Mouse (Mus musculus): ENCODE measurements around the gene Dnah6. TPM values are rescaled to one million over a fixed set of nuclear protein-coding genes. Genes with fewer than 3 reads are reported as not detected.
A peak's percentile ranks its signal among the peaks of the same experiment; 100 is the strongest.

Gene Dnah6
- polyA plus RNA-seq, 1 experiment, result 0.04 TPM

- peak within 1 kb of the TSS; percentile 90 for H3K27ac ChIP-seq (ENCODE audit: insufficient read depth, low read depth, low read length)
- no peaks in the 10 kb centered on the region for H3K36me3 ChIP-seq (ENCODE audit: control insufficient read depth, insufficient read depth, low read length)
- no peak for TF ChIP-seq CTCF (IDR thresholded peaks at IDR 0.05; ENCODE audit: extremely low read depth, insufficient read length, insufficient replicate concordance, low read depth, low read length)
- TF ChIP-seq POLR2A (IDR thresholded peaks at IDR 0.05; ENCODE audit: low read depth, low read length), result peak; percentile 80
- H3K4me1 ChIP-seq (ENCODE audit: control insufficient read depth, insufficient read depth, insufficient read length, low read length), result peaks cover 18% of the 10 kb centered on the region; the same call in 1 of the 2 replicates
- under 1% methylated on average over 58 of the region's 58 CpGs for WGBS
- peak within 1 kb of the TSS; percentile 99 for H3K4me3 ChIP-seq (ENCODE audit: low read depth, low read length)
- H3K27me3 ChIP-seq (ENCODE audit: control insufficient read depth, insufficient read depth, low read length), result no peaks in the 10 kb centered on the region
These were observed 27.0 kb upstream of the Dnah6 start, which contains the start of gene Suclg1 for GRCm38 (mm10) chr6:73248237-73249048. Gene Suclg1 (plus strand): TSS chr6:73248382.

DNA sequence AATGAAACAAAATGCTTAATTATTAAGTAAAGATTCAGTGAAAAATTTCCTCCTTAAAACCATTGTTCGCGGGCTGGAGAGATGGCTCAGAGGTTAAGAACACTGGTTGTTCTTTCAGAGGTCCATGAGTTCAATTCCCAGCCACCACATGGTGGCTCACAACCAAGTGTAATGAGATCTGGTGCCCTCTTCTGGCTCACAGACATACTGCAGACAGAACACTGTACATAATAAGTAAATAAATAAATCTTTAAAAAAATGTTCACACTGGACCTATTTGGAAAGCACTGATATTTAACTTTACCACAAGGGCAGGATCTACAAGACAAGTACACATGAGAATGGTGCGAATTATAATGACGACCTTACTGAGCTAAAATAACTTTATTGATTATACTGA lies 26.0 kb upstream of the Dnah6 start:
- TF ChIP-seq POLR2A (IDR thresholded peaks at IDR 0.05; ENCODE audit: low read depth, low read length) (no peak), CTCF (IDR thresholded peaks at IDR 0.05; ENCODE audit: extremely low read depth, insufficient read length, insufficient replicate concordance, low read depth, low read length) (peak; percentile 37; the same call in 1 of the 2 replicates)
- 46% methylated on average over 4 of the region's 4 CpGs for WGBS
- peaks cover 9% of the 10 kb centered on the region; the same call in 1 of the 2 replicates for H3K4me1 ChIP-seq (ENCODE audit: control insufficient read depth, insufficient read depth, insufficient read length, low read length)
- no peaks in the 10 kb centered on the region for H3K27me3 ChIP-seq (ENCODE audit: control insufficient read depth, insufficient read depth, low read length)
- H3K36me3 ChIP-seq (ENCODE audit: control insufficient read depth, insufficient read depth, low read length), result no peaks in the 10 kb centered on the region
- H3K4me3 ChIP-seq (ENCODE audit: low read depth, low read length), result no peak overlapping the region
- no peak overlapping the region for H3K27ac ChIP-seq (ENCODE audit: insufficient read depth, low read depth, low read length)

DNA sequence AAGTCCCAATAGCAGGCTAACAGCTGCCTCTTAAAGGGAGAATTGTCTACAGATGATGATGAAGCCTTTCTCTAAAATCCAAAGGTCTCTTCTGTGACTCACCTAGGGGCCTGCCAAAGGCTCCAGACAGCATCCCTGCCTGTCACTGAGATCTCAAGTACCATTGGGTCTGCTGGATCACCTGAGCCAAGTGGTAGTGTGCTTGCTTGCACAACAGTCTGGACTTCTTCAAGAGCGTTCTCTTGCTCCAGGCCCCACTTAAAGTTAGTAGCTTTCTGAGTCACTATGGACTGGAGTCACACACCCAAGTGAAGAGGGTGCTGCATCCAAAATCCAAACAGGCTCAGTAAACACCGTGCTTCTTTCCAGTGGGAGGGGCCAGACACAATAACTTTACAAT lies 25.4 kb upstream of the Dnah6 start:
- peaks cover 5% of the 10 kb centered on the region; the same call in 1 of the 2 replicates for H3K4me1 ChIP-seq (ENCODE audit: control insufficient read depth, insufficient read depth, insufficient read length, low read length)
- TF ChIP-seq CTCF (IDR thresholded peaks at IDR 0.05; ENCODE audit: extremely low read depth, insufficient read length, insufficient replicate concordance, low read depth, low read length) (no peak), POLR2A (IDR thresholded peaks at IDR 0.05; ENCODE audit: low read depth, low read length) (no peak)

GRCm38 (mm10) chr6:73235650-73236049 lies 14.2 kb upstream of the Dnah6 start:
- H3K36me3 ChIP-seq (ENCODE audit: control insufficient read depth, insufficient read depth, low read length), result no peaks in the 10 kb centered on the region
- no peak for TF ChIP-seq CTCF (IDR thresholded peaks at IDR 0.05; ENCODE audit: extremely low read depth, insufficient read length, insufficient replicate concordance, low read depth, low read length)
- no peak for TF ChIP-seq POLR2A (IDR thresholded peaks at IDR 0.05; ENCODE audit: low read depth, low read length)
- no peak overlapping the region for H3K27ac ChIP-seq (ENCODE audit: insufficient read depth, low read depth, low read length)
- H3K4me1 ChIP-seq (ENCODE audit: control insufficient read depth, insufficient read depth, insufficient read length, low read length), result peaks cover 4% of the 10 kb centered on the region
- H3K27me3 ChIP-seq (ENCODE audit: control insufficient read depth, insufficient read depth, low read length), result no peaks in the 10 kb centered on the region
- 86% methylated on average over 3 of the region's 3 CpGs for WGBS
- H3K4me3 ChIP-seq (ENCODE audit: low read depth, low read length), result no peak overlapping the region

More for the DNA sequence above, 25.4 kb upstream of the Dnah6 start:
- no peaks in the 10 kb centered on the region for H3K36me3 ChIP-seq (ENCODE audit: control insufficient read depth, insufficient read depth, low read length)
- no peak overlapping the region for H3K4me3 ChIP-seq (ENCODE audit: low read depth, low read length)
- WGBS, result 69% methylated on average over 2 of the region's 2 CpGs
- no peaks in the 10 kb centered on the region for H3K27me3 ChIP-seq (ENCODE audit: control insufficient read depth, insufficient read depth, low read length)
- no peak overlapping the region for H3K27ac ChIP-seq (ENCODE audit: insufficient read depth, low read depth, low read length)

GRCm38 (mm10) chr6:73234302-73234900 lies 12.9 kb upstream of the Dnah6 start:
- Histone ChIP-seq H3K27me3 (ENCODE audit: control insufficient read depth, insufficient read depth, low read length) (no peaks in the 10 kb centered on the region), H3K4me3 (ENCODE audit: low read depth, low read length) (no peak overlapping the region), H3K27ac (ENCODE audit: insufficient read depth, low read depth, low read length) (no peak overlapping the region), H3K36me3 (ENCODE audit: control insufficient read depth, insufficient read depth, low read length) (no peaks in the 10 kb centered on the region), H3K4me1 (ENCODE audit: control insufficient read depth, insufficient read depth, insufficient read length, low read length) (peaks cover 4% of the 10 kb centered on the region)
- WGBS, result 82% methylated on average over 6 of the region's 6 CpGs
- TF ChIP-seq CTCF (IDR thresholded peaks at IDR 0.05; ENCODE audit: extremely low read depth, insufficient read length, insufficient replicate concordance, low read depth, low read length) (no peak), POLR2A (IDR thresholded peaks at IDR 0.05; ENCODE audit: low read depth, low read length) (no peak)

- peaks cover 4% of the 10 kb centered on the region for H3K4me1 ChIP-seq (ENCODE audit: control insufficient read depth, insufficient read depth, insufficient read length, low read length)
- H3K36me3 ChIP-seq (ENCODE audit: control insufficient read depth, insufficient read depth, low read length), result no peaks in the 10 kb centered on the region
- no peak overlapping the region for H3K4me3 ChIP-seq (ENCODE audit: low read depth, low read length)
- H3K27ac ChIP-seq (ENCODE audit: insufficient read depth, low read depth, low read length), result no peak overlapping the region
- TF ChIP-seq CTCF (IDR thresholded peaks at IDR 0.05; ENCODE audit: extremely low read depth, insufficient read length, insufficient replicate concordance, low read depth, low read length), result no peak
- no peak for TF ChIP-seq POLR2A (IDR thresholded peaks at IDR 0.05; ENCODE audit: low read depth, low read length)
- H3K27me3 ChIP-seq (ENCODE audit: control insufficient read depth, insufficient read depth, low read length), result no peaks in the 10 kb centered on the region
- WGBS, result 86% methylated on average over 6 of the region's 6 CpGs
These were observed 11.8 kb upstream of the Dnah6 start for GRCm38 (mm10) chr6:73233202-73233726.

DNA sequence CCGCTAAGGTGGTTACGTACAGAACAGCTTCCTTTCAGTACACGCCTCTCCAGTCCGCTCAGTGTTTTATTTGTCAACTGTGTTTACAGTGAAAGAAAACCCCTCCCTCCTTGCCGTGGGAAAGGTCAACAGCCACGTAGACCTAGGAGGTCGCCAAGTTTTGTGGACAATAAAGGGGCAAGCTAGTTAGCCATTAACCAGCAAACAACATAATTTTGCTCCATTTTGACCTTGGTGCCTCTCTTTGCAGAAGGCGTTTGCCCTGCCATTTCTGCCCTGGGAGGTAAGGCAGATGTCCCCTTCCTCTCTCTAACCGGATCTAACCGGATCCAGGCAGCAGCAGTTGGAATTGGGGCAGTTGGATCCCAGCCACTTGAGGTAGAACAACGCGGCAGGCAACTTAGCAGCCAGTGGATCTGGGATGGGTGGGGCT lies 10.7 kb upstream of the Dnah6 start:
- peak overlapping the region; percentile 23; the same call in 1 of the 2 replicates for H3K27ac ChIP-seq (ENCODE audit: insufficient read depth, low read depth, low read length)
- peaks cover 4% of the 10 kb centered on the region for H3K4me1 ChIP-seq (ENCODE audit: control insufficient read depth, insufficient read depth, insufficient read length, low read length)
- no peaks in the 10 kb centered on the region for H3K27me3 ChIP-seq (ENCODE audit: control insufficient read depth, insufficient read depth, low read length)
- 27% methylated on average over 12 of the region's 12 CpGs for WGBS
- H3K36me3 ChIP-seq (ENCODE audit: control insufficient read depth, insufficient read depth, low read length), result no peaks in the 10 kb centered on the region
- no peak for TF ChIP-seq POLR2A (IDR thresholded peaks at IDR 0.05; ENCODE audit: low read depth, low read length)
- H3K4me3 ChIP-seq (ENCODE audit: low read depth, low read length), result peak overlapping the region; percentile 45
